Mouse (Mus musculus) CD4-positive, CD25-positive, alpha-beta regulatory T cell, adult 2 months (primary cell): ENCODE data around the gene Phpt1.

Experiments
- DNase-seq: peaks from one replicate; pipeline ENCODE4 v3.0.0-alpha.2; 2012; ENCODE audit warnings: low read depth, low spot score

The Phpt1 gene

GRCm38 (mm10) chr2:25574579-25575431, at the start of gene Phpt1, which contains the start of gene Mamdc4:
Gene Phpt1, minus strand, starts transcription at chr2:25575224.
Gene Mamdc4, minus strand, starts transcription at chr2:25574845.
- DNase-seq = peak; percentile 97

GRCm38 (mm10) chr2:25621229-25622200, 46.5 kb upstream of the Phpt1 start, which contains the start of gene Tmem141:
Gene Tmem141, minus strand, starts transcription at chr2:25622005.
- DNase-seq = peak; percentile 73

- DNase-seq = no peak
These were observed 45.8 kb upstream of the Phpt1 start for GRCm38 (mm10) chr2:25620852-25621228.

- peak; percentile 41 for DNase-seq
These were observed 45.4 kb upstream of the Phpt1 start for GRCm38 (mm10) chr2:25620386-25620785.

GRCm38 (mm10) chr2:25617578-25617977, 42.6 kb upstream of the Phpt1 start, which contains the start of gene Ccdc183:
Gene Ccdc183, minus strand, starts transcription at chr2:25617678.
- no peak for DNase-seq

- no peak for DNase-seq
These were observed 41.4 kb upstream of the Phpt1 start for GRCm38 (mm10) chr2:25616398-25616797.

GRCm38 (mm10) chr2:25608671-25609070, 33.6 kb upstream of the Phpt1 start:
- DNase-seq = no peak

- DNase-seq = peak; percentile 94
These were observed 33.0 kb upstream of the Phpt1 start, which contains the start of gene Rabl6 for GRCm38 (mm10) chr2:25607761-25608622. Gene Rabl6, minus strand, starts transcription at chr2:25608521.

- no peak for DNase-seq
These were observed 27.5 kb upstream of the Phpt1 start for GRCm38 (mm10) chr2:25602526-25602925.

GRCm38 (mm10) chr2:25600037-25600436, 25.0 kb upstream of the Phpt1 start:
- DNase-seq = no peak

- DNase-seq = no peak
These were observed 23.7 kb upstream of the Phpt1 start for GRCm38 (mm10) chr2:25598749-25599148.

GRCm38 (mm10) chr2:25596765-25597510, 21.9 kb upstream of the Phpt1 start:
- DNase-seq = no peak

GRCm38 (mm10) chr2:25591863-25592262, 16.8 kb upstream of the Phpt1 start:
- peak; percentile 58 for DNase-seq

GRCm38 (mm10) chr2:25588227-25588907, 13.3 kb upstream of the Phpt1 start:
- no peak for DNase-seq

- DNase-seq = no peak
These were observed 12.3 kb upstream of the Phpt1 start for GRCm38 (mm10) chr2:25587290-25587689.

- no peak for DNase-seq
These were observed 10.6 kb upstream of the Phpt1 start for GRCm38 (mm10) chr2:25585601-25586000.

- DNase-seq = no peak
These were observed 9.8 kb upstream of the Phpt1 start for GRCm38 (mm10) chr2:25584856-25585255.

GRCm38 (mm10) chr2:25584152-25584551, 9.1 kb upstream of the Phpt1 start:
- no peak for DNase-seq

- DNase-seq = no peak
These were observed 8.5 kb upstream of the Phpt1 start for GRCm38 (mm10) chr2:25583571-25583970.

GRCm38 (mm10) chr2:25583120-25583481, 8.1 kb upstream of the Phpt1 start:
- DNase-seq = no peak
